Mouse (Mus musculus): ENCODE measurements around the gene Fbxo40.

Gene Fbxo40

GRCm38 (mm10) chr16:36989999-36990625 lies at the start of gene Fbxo40:
Fbxo40 (minus strand) TSS chr16:36990467.
- DNase-seq (ENCODE audit: low spot score) = no peak

GRCm38 (mm10) chr16:37034751-37035150 lies 44.5 kb upstream of the Fbxo40 start:
- DNase-seq (ENCODE audit: low spot score) = no peak

GRCm38 (mm10) chr16:37031996-37032395 lies 41.7 kb upstream of the Fbxo40 start:
- no peak for DNase-seq (ENCODE audit: low spot score)

- no peak for DNase-seq (ENCODE audit: low spot score)
These were observed 37.3 kb upstream of the Fbxo40 start for GRCm38 (mm10) chr16:37027581-37027980.

- DNase-seq (ENCODE audit: low spot score) = no peak
These were observed 22.1 kb upstream of the Fbxo40 start for GRCm38 (mm10) chr16:37012336-37012735.

- no peak for DNase-seq (ENCODE audit: low spot score)
These were observed 21.6 kb upstream of the Fbxo40 start for GRCm38 (mm10) chr16:37011922-37012289.

DNA sequence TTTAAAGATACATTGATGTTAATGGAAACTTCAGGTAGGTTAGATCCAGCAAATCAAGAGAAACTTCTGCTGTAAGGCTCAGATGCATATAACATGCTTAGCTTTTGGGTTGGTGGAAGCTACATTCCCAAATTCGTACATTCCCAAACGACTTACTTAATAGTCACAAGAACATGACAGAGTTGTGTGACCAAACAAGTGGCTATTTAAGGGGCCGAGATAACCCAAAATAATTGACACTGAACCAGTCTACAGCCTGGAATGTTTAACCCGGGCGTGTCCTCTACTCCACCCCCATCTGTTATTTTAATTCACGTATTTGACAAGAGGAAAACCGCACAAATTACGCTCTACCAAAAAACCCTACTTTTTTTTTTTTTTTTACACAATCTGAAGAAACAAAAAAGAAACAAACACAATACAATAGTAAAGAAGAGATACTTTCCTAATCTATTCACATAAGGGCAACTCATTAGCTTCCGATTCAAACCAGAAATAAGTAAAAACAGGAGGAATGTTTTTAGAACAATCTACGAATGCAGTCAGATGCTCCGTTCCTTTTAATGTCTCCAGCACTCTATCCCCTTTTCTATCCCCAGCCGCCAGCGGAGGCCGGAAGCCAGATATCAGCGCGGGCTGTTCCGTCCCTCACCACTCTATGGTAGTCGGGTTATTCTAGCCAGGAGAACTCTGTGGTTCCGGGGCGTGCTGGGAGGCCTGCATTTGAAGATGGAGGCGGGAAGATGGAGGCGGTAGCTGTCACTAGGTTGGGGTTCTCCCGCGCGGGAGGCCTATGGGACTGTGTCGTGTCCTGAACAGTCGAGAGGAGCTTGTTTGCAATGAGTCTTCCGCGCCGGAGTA lies 21.0 kb upstream of the Fbxo40 start, which contains the start of gene Polq:
TSS of gene Polq (plus strand) at position 726 of the 861 bp plus-strand sequence.
- peak; percentile 91 for DNase-seq (ENCODE audit: low spot score)

GRCm38 (mm10) chr16:37010370-37010769 lies 20.1 kb upstream of the Fbxo40 start:
- DNase-seq (ENCODE audit: low spot score) = no peak

GRCm38 (mm10) chr16:37009262-37009661 lies 19.0 kb upstream of the Fbxo40 start:
- DNase-seq (ENCODE audit: low spot score) = no peak

GRCm38 (mm10) chr16:36999366-36999972 lies 9.2 kb upstream of the Fbxo40 start:
- DNase-seq (ENCODE audit: low spot score) = no peak

DNA sequence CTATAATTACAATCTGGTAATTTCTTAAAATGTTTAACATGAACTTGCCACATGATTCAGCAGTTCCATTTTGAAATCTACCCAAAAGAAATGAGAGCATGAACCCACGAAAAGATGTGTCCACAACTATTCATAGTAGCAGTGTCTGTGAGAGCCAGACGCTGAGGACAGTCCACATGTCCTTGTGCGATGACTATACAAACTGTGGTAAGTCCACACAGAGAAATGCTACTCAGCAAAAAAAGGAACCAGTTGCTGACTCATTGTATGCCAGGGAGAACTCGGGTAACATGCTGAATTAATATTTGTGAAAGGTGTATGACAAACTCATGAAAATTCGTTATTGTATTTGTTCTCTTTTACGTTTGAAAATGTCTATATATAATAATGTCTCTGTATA lies 7.4 kb upstream of the Fbxo40 start:
- DNase-seq (ENCODE audit: low spot score) = no peak

DNA sequence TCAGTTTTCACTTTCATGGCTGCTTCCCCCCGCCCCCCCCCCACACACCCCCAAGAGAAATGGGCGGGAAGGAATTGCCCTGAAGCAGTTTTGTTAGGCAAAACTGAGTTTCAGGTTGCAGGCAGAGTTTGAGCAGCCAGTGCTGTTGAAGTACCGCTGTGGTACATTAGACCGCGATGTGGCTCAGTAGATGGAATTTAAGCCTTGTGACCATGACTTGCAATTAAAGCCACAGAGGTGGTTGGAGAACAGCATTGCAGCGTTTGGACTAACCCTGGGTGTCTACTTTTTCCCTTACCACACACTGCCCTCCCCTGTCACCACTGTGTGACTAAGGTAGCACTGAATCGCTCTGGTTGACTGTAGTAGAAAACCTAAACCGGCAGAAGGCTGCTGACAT lies 774 bp downstream of the Fbxo40 start:
- DNase-seq (ENCODE audit: low spot score) = no peak

- DNase-seq (ENCODE audit: low spot score) = no peak
These were observed 2.2 kb downstream of the Fbxo40 start for GRCm38 (mm10) chr16:36988066-36988465.

- DNase-seq (ENCODE audit: low spot score) = no peak
These were observed 2.9 kb downstream of the Fbxo40 start for GRCm38 (mm10) chr16:36987399-36987798.

- DNase-seq (ENCODE audit: low spot score) = no peak
These were observed 4.6 kb downstream of the Fbxo40 start for GRCm38 (mm10) chr16:36985636-36986042.

GRCm38 (mm10) chr16:36983796-36984195 lies 6.5 kb downstream of the Fbxo40 start:
- DNase-seq (ENCODE audit: low spot score) = no peak

DNA sequence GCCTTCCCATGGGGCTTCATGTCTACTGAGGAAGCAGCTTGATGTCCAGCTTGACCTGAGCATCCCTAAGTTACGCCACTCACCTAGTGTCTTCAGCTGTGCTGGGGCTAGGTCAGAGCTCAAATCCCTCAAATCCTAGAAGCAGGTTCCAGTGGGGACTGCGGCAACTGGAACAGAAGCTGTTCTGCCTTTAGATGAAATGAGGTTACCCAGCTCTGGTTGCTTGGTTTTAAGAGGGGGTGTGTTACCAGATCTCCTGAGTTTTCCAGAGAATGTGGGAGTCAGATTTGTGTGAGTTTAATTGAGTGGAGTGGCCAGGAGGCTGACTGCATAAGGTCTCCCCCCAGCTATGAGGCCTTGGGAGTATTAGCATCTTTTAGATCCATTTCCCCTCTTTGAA lies 11.1 kb downstream of the Fbxo40 start:
- DNase-seq (ENCODE audit: low spot score) = no peak

DNA sequence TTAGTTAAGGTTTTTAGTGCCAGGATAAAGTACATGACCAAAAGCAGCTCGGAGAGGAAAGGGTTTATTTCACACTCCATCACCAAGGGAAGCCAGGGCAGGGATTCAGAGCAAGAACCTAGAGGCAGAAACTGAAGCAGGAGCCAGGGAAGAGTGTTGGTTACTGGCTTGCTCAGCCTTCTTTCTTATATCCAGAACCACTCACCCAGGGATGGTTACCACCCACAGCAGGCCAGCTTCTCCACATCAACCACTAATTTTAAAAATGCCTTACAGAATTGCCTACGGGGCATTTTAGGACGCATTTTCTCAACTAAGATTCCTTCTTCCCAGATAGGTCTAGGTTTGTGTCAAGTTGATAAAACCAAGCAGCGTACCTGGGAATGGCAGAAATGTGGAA lies 26.9 kb downstream of the Fbxo40 start:
- no peak for DNase-seq (ENCODE audit: low spot score)

DNA sequence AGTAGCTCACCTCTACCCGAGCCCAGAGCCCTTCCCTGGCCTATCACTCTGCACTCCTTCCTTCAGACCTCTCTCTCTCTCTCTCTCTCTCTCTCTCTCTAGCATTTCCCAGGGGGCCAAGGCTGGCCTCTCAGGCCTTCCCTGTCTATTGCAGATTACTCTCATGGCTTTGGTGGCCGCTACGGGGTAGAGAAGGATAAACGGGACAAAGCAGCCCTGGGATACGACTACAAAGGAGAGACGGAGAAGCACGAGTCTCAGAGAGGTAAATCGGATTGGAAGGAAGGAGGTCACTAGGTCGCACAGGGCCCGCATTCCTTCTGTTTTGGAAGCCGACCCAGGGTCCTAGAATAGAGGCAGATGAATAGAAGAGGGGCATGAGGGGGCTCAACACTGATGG lies 35.2 kb downstream of the Fbxo40 start:
- DNase-seq (ENCODE audit: low spot score) = no peak

- DNase-seq (ENCODE audit: low spot score) = no peak
These were observed 39.2 kb downstream of the Fbxo40 start for GRCm38 (mm10) chr16:36951029-36951428.

DNA sequence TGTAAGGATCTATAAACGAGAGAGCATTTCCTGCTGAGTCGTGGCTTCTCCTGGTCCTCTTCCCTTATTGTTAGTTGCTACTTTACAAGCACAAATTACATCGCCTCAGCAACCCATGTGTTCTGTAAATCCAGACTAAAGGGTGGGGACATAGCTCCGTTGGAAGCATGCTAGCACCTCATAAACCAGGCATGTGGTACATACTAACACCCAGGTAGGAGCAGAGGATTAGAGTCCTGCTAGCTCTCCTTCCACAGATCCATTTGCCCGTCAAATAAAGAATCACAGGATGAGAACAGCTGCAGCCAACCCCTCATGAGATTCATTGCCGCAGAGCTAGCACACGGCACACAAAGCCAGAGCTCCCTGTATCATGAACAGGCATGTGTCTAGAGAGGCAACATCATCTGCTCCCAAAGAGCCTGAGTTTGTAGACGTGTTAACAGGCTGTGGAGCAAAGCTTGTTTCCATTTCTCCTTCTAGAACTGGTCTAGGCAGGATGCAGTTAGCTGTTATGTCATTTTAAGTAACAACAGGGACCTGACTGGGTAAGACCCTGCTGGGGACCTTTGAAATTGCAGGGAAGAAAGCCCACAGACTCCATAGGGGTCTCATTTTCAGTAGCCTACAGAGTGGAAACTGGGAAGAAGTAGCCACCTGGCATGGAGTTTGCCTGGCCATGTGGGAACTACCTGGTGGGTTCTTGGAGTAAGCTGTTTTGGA lies 40.5 kb downstream of the Fbxo40 start:
- no peak for DNase-seq (ENCODE audit: low spot score)

DNA sequence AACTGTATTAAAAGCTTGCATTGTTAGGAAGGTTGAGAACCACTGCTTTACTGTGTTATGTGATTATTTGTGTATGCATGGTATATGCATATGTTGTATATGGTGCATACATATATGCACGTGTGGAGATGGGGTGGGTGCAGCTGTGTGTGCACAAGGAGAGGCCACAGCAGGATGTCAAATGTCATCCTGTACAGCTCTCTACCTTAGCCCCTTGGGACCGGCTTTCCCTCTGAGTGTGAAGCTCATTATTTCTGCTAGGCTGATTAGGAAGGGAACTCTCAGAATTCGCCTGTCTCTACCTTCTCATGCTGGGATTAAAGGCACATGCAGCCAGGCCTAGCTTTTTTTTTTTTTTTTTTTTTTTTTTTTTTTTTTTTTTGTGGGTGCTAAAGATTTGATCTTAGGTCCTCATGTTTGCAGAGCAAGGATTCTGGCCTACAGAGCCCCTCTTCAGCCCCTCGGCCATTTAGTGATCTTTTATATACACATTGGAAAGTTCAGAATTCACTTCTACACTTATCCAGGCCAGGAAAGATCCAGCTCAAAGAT lies 42.5 kb downstream of the Fbxo40 start:
- DNase-seq (ENCODE audit: low spot score) = no peak

Measured in ovary, postnatal 36 days (tissue).